Mouse (Mus musculus) heart, embryonic 11.5 days (tissue): ENCODE results near the gene Il3. TPM values are rescaled to one million over a fixed set of nuclear protein-coding genes. Genes with fewer than 3 reads are reported as not detected.
"Not testable (repeated sequence)": the region's sequence is repeated elsewhere in the genome, so short reads cannot be mapped to it uniquely, and the experiment has no call there.

Source experiments
- ATAC-seq: fragments of 200-750 bp; cut with Nextera tagmentation; replicated peaks from 2 replicates; pipeline ENCODE4 v1.8.0; 2017; ENCODE audit warnings: moderate library complexity; ENCODE audit not compliant: insufficient number of reproducible peaks, low FRiP score, low TSS enrichment
- H3K27ac ChIP-seq: fragments of 300-500 bp; sonication (generic); 2 replicates; pipeline ENCODE4 v1.5.1; 2014; ENCODE audit warnings: mild to moderate bottlenecking, low read depth, low read length
- H3K27me3 ChIP-seq: fragments of 300-500 bp; sonication (generic); 2 replicates; pipeline ENCODE4 v1.6.1; 2014; ENCODE audit warnings: mild to moderate bottlenecking, low read length, mixed read lengths; ENCODE audit not compliant: control insufficient read depth, insufficient read depth
- H3K36me3 ChIP-seq: fragments of 300-500 bp; sonication (generic); 2 replicates; pipeline ENCODE4 v1.6.1; 2014; ENCODE audit warnings: mild to moderate bottlenecking, low read length, moderate library complexity, mixed read lengths; ENCODE audit not compliant: control insufficient read depth, insufficient read depth
- H3K4me1 ChIP-seq: fragments of 300-500 bp; sonication (generic); 2 replicates; pipeline ENCODE4 v1.6.1; 2014; ENCODE audit warnings: low read length; ENCODE audit not compliant: control insufficient read depth, insufficient read depth
- H3K4me2 ChIP-seq: fragments of 300-500 bp; sonication (generic); 2 replicates; pipeline ENCODE4 v1.6.1; 2014; ENCODE audit warnings: mild to moderate bottlenecking, moderate library complexity
- H3K4me3 ChIP-seq: fragments of 300-500 bp; sonication (generic); 2 replicates; pipeline ENCODE4 v1.5.1; 2014; ENCODE audit warnings: low read depth, low read length
- H3K9ac ChIP-seq: fragments of 300-500 bp; sonication (generic); 2 replicates; pipeline ENCODE4 v1.6.1; 2014; ENCODE audit warnings: mild to moderate bottlenecking, low read depth, low read length, moderate library complexity
- H3K9me3 ChIP-seq: fragments of 300-500 bp; sonication (generic); replicated peaks from 2 replicates; pipeline ENCODE4 v1.6.1; 2016; ENCODE audit warnings: low read length; ENCODE audit not compliant: control insufficient read depth
- WGBS: fragments of 180-500 bp; shearing (Covaris S2); extraction: QIAGEN DNeasy Blood & Tissue Kit; methylation state at CpG from one replicate; pipeline ENCODE4 v1.1.7; 2014; ENCODE audit not compliant: insufficient replicate concordance; 5-methylcytosine and 5-hydroxymethylcytosine counted together
- polyA plus RNA-seq: library from polyadenylated mRNA; unstranded; fragments of >200 nt; fragmentation: Nextera tagmentation; extraction: Ambion mirVana; gene quantifications from 2 replicates; pipeline ENCODE4 v1.2.1, GENCODE M21; 2014

The Il3 gene
- polyA plus RNA-seq, 1 experiment from 2014 or later, result not detected

DNA sequence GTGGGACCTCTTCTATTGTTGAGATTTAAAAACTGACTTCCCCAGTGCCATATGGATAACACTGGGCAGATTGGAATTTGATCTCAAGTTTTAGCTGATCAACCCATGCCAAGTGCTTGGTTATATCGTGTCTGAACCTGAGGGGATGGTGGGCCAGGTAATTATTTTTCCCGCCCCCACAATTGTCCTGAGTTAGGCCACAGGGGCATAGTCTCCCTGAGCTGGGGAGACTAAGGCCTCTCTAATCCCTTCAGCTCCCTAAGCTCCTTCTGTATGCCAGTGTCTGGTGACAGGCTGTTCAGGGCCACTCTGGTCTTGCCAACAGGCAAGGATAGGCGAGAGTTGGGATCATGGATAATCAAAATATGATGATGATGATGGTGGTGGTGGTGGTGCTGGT, 38.3 kb upstream of the Il3 start:
- no peak for ATAC-seq
- H3K4me2 ChIP-seq, result no peak overlapping the region
- no peak overlapping the region for H3K4me3 ChIP-seq
- no peak overlapping the region for H3K27ac ChIP-seq
- no peaks in the 10 kb centered on the region for H3K9me3 ChIP-seq
- H3K27me3 ChIP-seq, result peaks cover 26% of the 10 kb centered on the region
- H3K4me1 ChIP-seq, result peaks cover 8% of the 10 kb centered on the region; the same call in 1 of the 2 replicates
- no peak overlapping the region for H3K9ac ChIP-seq
- H3K36me3 ChIP-seq, result no peaks in the 10 kb centered on the region
- WGBS, result 65% methylated on average over 3 of the region's 3 CpGs

DNA sequence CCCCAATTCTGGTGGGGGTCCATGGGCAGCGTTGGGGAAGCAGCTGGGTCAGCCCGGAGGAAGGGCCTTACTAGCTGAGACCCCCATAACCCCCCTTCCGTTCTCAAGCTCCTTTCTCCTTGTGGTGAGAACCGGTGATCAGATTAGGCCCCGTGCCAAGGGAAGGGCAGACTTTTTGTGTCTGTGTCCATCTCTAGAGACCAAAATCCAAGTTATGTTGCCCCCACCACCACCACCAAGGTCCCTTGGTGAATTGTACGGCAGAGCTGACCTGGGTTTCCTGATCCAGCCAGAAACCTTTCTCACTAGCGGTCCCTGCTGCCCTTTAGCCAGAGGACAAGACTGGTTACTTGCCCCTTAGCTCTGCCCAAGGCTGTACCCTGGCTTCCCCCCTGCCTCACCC, 37.4 kb upstream of the Il3 start:
- Histone ChIP-seq H3K27ac (no peak overlapping the region), H3K9me3 (no peaks in the 10 kb centered on the region), H3K9ac (no peak overlapping the region), H3K4me1 (peaks cover 8% of the 10 kb centered on the region; the same call in 1 of the 2 replicates), H3K27me3 (peaks cover 26% of the 10 kb centered on the region), H3K4me2 (peak overlapping the region; percentile 95), H3K4me3 (peak overlapping the region; percentile 64), H3K36me3 (no peaks in the 10 kb centered on the region)
- WGBS, result 3% methylated on average over 7 of the region's 7 CpGs
- ATAC-seq, result no peak

DNA sequence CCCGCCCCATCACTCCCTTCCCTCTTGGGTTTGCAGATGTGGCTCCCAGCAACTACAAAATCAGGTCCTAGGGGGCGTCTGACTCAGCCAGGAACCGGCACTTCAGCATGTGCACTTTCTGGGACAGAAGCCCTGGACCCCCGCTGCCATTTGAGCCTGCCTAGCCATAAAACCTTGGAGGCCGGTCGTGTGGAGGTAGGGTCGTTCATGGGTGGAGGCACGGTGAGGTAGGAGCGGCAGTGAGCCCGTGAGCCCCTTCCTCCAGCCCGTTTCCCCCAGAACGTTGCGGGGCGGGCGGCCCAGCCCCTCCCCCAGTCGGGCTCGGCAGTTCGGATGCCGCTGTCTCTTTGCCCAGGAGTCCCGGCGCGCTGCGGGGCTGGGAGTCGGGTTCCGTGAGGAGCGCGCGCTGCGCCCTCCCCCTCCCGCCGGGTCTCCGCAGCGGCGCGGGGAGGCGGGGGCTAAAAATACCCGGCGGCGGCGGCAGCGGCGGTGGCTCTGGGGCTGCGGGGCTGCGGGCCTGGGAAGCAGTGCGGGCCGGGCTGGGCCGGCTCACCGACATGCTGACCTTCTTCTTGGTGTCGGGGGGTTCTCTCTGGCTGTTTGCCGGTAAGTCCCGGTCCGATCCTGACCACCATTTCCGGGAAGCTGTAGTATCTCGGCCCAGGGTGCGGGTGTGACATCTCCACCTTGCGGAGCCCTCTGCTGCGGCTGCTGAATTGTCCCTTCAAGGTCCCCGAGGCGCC, 36.8 kb upstream of the Il3 start, which contains the start of gene Acsl6:
TSS of gene Acsl6 (plus strand) at position 71 of the 743 bp plus-strand sequence.
- no peak for ATAC-seq
- H3K4me3 ChIP-seq, result peak within 1 kb of the TSS; percentile 64
- WGBS, result under 1% methylated on average over 57 of the region's 59 CpGs
- no peak within 1 kb of the TSS for H3K9ac ChIP-seq
- peak within 1 kb of the TSS; percentile 95 for H3K4me2 ChIP-seq
- no peak within 1 kb of the TSS for H3K27ac ChIP-seq
- H3K36me3 ChIP-seq, result no peaks in the 10 kb centered on the region
- peaks cover 8% of the 10 kb centered on the region; the same call in 1 of the 2 replicates for H3K4me1 ChIP-seq
- H3K9me3 ChIP-seq, result 0 out of 2 replicates have a peak, but pooled peaks cover 2% of the 10 kb centered on the region
- peaks cover 26% of the 10 kb centered on the region for H3K27me3 ChIP-seq

DNA sequence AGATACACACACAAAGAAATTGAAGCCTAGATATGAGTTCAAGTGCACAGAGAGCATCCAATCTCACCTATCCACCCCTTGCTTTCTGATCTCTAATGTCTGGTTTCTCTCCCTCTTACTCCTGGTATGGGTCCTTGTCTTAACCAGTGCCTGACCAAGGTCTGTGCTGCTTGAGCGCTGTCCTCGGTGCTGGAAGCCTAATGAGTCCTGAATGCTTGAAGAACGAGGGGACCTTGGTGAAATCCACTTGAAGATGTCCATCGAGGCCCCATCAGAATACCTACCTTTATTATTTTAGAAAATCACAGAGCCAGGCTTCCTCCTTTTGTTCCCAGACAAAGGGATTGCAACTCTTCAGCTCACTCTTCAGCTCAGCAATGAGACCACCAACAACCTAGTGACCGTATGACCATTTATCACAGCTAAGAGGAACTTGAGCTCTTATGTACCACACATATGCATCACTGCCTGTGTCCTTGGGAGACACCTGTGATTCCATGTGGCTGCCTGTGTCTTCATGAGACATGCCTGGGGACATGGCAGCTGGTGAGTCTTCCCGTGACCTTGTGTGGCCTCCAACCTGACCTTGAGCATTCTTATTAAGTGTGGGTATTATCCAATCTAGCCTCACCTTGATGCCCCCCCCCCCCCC, 36.1 kb upstream of the Il3 start:
- Histone ChIP-seq H3K4me3 (peak overlapping the region; percentile 64), H3K9me3 (0 out of 2 replicates have a peak, but pooled peaks cover 3% of the 10 kb centered on the region), H3K9ac (no peak overlapping the region), H3K36me3 (no peaks in the 10 kb centered on the region), H3K27ac (no peak overlapping the region), H3K4me1 (peaks cover 8% of the 10 kb centered on the region; the same call in 1 of the 2 replicates), H3K27me3 (peaks cover 26% of the 10 kb centered on the region), H3K4me2 (peak overlapping the region; percentile 95)
- WGBS, result 17% methylated on average over 6 of the region's 6 CpGs
- ATAC-seq, result no peak

DNA sequence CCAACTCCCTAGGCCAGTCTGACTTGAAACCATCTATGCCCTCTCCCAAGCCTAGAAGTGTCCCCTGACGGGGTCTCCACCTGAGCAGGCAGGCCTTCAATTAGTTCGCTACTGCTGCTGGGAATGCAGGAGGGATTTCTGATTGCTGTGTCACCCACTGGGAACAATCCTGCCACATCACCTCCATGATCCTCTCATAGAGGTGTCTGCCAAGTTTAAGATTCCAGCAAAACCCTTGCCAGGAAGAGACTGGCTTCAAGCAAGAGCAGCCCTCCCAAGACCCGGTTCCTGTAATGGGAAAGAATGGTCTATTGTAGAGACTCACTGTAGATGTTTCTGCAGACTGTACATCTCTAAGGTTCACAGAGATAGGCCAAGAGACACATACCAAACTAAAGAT, 35.5 kb upstream of the Il3 start:
- no peak overlapping the region for H3K4me2 ChIP-seq
- H3K36me3 ChIP-seq, result no peaks in the 10 kb centered on the region
- WGBS, result 81% methylated on average over 3 of the region's 3 CpGs
- no peak overlapping the region for H3K9ac ChIP-seq
- H3K9me3 ChIP-seq, result 0 out of 2 replicates have a peak, but pooled peaks cover 3% of the 10 kb centered on the region
- no peak overlapping the region for H3K27ac ChIP-seq
- peaks cover 8% of the 10 kb centered on the region; the same call in 1 of the 2 replicates for H3K4me1 ChIP-seq
- H3K4me3 ChIP-seq, result no peak overlapping the region
- H3K27me3 ChIP-seq, result peaks cover 26% of the 10 kb centered on the region
- ATAC-seq, result no peak

DNA sequence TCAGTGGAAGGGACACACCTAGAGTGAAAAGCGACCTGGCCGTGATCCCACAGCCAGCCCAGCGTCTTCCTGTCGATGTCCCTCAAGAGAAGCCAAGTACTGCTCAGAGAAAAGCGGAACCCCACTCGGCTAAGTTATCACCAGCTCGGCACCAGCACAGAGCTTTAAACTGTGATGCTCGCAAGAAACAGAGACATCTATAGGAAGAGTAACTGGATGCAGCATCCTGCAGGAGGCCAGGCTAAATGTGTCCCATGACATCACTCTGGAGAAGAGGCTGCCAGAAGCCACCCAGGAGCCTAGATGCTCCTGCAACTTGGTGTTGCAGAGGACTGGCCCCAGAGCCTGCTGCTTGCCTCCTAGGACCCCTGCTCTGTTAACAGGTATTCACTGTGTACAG, 34.9 kb upstream of the Il3 start:
- Histone ChIP-seq H3K4me1 (peaks cover 8% of the 10 kb centered on the region; the same call in 1 of the 2 replicates), H3K27me3 (peaks cover 26% of the 10 kb centered on the region), H3K9me3 (0 out of 2 replicates have a peak, but pooled peaks cover 3% of the 10 kb centered on the region), H3K4me3 (no peak overlapping the region), H3K9ac (no peak overlapping the region), H3K36me3 (no peaks in the 10 kb centered on the region), H3K27ac (no peak overlapping the region), H3K4me2 (no peak overlapping the region)
- WGBS, result 81% methylated on average over 8 of the region's 8 CpGs
- ATAC-seq, result no peak

DNA sequence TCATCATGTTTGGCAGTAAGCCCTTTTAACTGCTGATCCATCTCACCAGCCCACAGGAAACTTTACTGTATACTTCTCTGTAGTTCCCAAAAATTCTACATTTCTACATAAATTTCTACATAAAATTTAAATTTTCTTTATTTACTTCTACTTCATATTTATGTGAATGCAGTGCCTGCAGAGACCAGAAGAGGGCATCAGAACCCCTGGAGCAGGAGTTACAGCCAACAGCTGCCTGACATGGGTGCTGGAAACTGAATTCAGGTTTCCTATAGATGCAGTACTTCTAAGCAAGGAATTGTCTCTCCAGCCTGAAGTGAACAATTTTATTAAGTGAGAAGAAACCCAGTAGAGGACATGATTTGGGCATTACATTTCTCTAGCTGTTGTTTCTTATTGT, 31.7 kb upstream of the Il3 start:
- Histone ChIP-seq H3K4me1 (peaks cover 2% of the 10 kb centered on the region), H3K9me3 (0 out of 2 replicates have a peak, but pooled peaks cover 3% of the 10 kb centered on the region), H3K4me2 (no peak overlapping the region), H3K9ac (no peak overlapping the region), H3K36me3 (no peaks in the 10 kb centered on the region), H3K27me3 (peaks cover 5% of the 10 kb centered on the region; the same call in 1 of the 2 replicates), H3K4me3 (no peak overlapping the region), H3K27ac (no peak overlapping the region)
- ATAC-seq, result no peak

DNA sequence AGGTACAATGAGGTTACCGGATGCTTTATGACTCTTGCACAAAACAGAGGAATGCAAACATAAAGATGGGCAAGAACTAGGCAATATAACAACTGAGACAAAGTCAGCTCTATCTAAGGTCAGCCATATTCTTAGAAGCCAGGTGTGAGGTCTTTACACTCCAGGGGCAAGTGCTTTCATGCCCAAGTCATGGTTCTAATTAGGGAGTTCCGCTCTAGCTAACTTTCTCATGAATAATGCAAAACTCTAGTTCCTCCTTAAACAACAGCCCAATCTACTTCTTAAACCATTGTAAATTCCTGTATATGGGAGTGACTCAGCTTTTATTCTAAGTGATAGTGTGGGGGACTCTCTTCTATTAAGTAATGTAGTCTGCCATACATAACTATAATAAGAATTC, 30.4 kb upstream of the Il3 start:
- WGBS, result 91% methylated on average over 2 of the region's 2 CpGs
- not testable (repeated sequence) for H3K4me1 ChIP-seq, H3K9ac ChIP-seq, H3K36me3 ChIP-seq, ATAC-seq, H3K9me3 ChIP-seq, H3K4me2 ChIP-seq, H3K4me3 ChIP-seq, H3K27me3 ChIP-seq, H3K27ac ChIP-seq
